Mouse (Mus musculus) thymus, postnatal 14 days (tissue): ENCODE results near the gene Myom1.

ENCODE experiments used
- DNase-seq: peaks from one replicate; pipeline ENCODE4 v3.0.0; 2021

Myom1 gene

DNA sequence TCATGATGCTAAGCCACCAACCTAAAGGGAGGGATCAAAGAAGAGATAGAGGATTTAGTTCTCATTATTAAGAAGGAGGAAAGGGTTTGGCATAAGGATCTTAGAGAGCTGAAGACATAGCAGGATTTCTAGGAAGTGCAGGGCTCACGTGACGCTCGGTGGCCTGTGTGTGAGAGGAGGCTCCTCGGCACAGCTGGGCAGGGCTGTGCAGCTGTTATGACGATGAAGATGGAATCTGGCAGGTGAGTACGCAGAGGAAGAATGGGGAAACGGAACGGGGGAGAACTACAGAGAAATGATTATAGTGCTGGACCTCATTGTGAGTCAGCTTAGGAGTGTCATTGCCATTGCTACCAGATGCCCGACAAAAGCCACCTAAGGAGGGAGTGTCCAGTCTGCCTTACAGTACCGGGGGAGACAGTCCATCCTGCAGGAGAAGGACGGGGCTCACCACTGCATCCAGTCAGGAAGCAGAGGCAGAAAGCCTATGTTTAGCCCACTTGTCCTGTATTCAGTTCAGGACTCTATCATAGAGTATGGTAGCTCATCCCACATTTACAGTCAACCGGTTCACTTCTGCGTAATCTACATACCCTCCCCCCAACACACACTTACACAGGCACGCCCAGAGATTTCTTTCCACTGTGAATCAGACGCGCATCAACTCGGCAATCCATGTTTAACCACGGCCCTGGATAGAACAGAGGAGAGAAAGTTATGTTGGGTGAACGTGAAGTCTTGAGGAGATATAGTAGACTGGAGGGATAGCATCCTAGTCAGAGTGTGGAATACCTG lies 142.1 kb downstream of the Myom1 start:
- DNase-seq: no peak

DNA sequence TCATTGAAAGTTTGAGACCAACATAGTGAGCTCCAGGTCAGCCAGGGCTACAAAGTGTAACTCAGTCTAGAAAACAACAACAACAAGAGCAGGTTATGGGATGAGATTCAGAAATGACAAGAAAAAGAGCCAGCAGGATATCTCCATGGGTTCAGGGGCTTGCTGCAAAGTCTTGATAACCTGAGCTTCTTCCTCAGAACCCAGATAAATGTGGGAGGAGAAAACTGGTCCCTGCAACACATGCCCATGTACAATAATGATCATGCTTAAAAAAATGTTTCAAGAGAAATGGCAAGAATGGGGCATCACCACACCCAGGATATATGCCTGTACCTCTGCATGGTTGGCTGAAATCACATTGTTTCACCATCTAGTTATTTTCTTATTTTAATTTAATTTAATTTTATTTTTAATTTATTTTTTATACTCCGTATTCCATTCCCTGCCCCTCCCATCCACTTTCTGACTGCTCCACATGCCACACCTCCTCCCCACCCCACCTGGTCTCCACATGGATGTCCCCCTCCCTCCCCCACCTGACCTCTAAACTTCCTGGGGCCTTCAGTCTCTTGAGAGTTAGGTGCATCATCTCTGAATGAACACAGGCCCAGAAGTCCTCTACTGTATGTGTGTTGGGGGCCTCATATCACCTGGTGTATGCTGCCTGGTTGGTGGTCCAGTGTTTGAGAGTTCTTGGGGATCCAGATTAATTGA lies 143.0 kb downstream of the Myom1 start:
- DNase-seq: no peak

DNA sequence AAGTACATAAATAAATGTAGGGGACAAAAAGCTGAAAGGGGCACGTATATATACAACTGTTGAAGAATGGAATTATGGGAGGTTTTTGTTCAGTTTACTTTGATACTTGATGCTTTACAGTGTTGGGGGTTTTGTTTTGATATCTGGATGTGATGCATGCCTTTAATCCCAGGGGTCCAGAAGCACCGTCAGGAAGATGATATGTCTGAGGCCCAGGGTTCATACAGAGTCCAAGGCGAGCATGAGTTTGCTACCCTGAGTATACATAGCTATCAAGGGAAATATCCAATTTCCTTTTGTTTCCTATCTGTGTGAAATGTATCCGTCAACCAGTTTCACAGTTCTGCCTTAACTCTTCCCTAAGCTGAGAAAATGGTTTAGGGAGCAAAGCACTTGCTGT lies 150.9 kb downstream of the Myom1 start:
- DNase-seq: no peak

DNA sequence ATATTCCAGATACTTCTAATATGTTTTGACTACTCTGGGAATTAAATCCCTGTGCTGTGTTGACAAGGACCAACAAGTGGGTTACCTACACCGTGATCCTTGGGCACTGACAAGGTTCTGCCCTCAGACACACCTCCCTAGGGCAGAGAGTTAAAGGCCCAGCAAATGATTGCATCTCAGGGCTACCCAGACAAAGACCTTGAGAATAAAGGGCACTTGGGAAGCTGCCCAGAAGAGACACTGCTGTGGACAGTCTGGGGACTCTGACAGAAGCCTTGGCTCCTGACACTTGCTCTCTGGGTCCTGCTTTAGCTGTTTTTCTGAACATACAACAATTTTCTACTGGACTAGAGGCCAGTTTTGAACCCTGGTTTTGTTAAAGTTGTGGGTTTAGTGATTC lies 152.8 kb downstream of the Myom1 start:
- no peak for DNase-seq

DNA sequence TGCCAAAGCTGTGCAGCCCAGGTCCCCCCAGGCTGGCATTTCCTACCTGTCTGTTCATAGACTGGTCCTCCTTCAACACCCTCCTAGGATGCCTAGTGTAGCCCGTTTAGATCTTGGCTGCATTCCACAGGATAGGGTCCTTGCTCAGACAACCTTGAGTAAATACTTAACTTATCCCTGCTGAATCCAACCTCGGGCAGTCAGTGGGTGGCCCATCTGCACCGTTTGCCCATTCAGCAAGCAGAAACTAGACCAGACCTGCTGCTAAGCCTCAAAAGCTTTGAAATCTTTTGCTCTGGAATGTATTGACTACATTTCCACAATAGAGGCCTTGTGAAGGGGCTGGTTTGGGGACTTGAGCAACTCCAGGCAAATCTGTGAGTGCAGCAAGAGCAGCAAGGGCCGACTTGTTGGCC lies 156.7 kb downstream of the Myom1 start:
- no peak for DNase-seq

DNA sequence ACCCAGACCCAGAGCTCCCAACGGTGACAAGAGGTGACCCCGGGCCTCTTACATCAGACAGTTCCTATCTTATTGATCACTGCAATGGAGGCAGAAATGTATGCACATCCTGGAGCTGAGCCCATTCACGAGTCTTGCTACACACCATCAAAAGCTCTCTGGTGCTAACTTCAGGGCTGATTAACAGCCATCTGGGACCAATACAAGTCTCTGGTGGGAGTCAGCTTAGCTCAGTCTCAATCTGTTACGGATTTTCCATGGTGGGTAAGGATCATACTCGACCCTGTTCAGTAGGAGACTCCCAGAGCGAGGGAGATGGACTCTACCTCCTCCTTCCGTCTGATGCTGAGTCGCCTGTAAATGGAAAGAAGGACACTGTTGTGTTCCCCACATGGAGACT lies 157.3 kb downstream of the Myom1 start:
- DNase-seq: no peak

DNA sequence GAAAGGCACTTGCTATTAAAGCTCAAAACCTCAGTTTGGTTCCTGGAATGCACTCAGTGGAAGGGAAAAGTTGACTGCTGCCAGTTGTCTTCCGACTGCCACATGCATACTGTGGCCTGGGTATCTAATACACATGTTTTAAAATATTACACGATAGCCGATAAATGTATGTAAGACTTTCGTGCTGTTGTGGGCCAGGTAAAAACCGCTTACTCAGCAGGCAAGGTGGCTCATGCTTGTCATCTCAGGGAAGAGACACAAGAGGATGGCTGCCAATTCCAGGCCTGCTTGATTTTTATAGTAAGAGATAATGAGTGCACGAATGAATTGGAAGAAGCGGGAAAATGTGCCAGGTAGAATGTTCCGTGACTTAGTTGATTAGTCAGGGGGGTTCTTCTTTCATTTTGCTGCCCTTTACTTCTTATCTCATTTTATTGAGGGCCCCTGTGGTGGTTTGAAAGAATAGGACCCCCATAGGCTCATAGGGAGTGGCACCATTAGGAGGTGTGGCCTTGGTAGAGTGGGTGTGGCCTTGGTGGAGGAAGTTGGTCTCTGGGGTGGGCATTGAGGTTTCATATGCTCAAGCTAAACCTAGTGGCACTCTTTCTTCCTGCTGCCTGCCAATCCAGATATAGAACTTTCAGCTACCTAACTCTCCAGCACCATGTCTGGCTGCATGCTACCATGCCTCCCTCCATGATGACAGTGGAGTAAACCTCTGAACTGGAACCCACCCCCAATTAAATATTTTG lies 158.0 kb downstream of the Myom1 start:
- DNase-seq: no peak

DNA sequence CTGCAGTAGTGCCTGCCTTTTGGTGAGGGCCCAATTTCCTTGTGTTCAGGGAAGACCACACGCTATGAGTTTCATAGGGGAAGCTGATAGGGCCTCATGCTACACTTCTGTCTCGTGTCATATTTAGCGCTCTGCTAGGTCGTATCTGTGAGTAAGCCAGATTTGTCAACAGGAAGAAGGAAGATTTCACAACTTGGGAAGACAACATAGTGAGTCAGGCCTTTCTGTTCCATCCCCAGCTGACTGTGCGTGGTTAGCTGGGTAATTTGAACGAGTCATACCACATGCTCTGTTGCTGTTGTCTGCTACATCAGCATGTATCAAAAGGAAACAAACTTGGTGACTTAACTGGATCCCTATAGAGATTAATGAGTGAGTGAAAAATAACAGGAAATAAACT lies 162.6 kb downstream of the Myom1 start:
- DNase-seq: no peak

DNA sequence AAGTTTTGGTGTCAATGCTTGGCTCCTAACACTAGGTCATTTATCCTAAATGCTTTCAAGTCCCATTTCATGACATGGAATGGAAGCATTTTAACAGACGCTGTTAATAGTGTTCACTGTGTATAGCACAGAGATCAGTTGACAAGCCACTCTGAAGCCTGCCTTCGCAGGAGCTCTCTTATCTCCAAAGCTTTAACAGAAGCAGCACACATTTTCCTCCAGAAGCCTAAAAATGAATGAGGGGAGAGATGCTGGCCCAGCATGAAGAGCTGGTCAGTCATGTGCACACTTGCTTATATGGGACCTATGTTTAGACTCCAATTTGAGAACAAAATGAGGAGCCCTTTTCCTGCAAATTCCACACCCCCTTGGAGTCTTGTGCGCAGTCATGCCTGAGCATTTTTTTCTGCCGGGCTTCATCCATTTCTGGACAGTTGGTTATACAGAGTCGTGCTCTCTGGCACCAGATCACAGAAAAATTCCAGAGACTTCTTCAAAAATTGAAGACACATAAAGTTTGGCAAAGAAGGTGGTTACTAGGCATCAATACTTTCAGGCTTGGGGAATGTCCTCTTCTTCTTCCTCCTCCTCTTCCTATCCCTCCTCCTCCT lies 165.9 kb downstream of the Myom1 start:
- no peak for DNase-seq

DNA sequence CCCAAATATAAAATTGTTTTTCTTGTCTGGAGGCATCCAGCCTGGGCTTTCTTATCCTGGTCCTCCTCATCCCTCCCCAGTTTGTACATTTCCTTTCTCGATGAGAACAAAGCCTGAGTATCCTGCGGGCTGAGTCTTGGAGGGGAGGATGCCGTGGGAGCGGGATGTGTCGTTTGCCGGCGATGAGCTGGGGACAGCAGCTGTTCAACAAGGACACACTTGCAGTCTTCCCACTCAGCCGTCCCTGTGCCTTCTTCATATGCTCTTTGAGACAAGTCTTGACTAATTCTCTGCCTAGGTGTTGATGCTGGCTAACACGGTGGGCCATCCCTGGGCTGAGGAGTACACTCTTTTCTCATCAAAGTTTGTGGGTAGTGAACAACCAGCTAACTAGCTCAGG lies 166.4 kb downstream of the Myom1 start:
- DNase-seq: no peak

DNA sequence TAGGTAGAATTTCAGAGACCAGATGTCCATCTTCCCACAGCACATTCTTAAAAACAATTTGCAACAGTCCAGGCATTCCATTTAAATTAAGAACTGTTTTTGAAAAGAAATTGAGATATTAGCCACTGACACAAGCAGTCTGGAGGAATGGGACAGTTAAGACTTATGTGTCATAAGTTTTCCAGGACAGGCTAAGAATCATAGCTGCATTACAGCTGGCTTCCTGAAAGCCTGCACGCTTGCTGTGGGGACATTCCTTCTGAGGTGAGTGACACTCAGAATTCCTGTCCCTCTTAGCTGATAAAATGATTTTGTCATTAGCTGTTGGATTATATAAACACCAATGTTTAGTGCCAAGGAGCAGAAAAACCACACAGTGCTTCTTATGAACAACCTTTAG lies 167.2 kb downstream of the Myom1 start:
- DNase-seq: no peak

DNA sequence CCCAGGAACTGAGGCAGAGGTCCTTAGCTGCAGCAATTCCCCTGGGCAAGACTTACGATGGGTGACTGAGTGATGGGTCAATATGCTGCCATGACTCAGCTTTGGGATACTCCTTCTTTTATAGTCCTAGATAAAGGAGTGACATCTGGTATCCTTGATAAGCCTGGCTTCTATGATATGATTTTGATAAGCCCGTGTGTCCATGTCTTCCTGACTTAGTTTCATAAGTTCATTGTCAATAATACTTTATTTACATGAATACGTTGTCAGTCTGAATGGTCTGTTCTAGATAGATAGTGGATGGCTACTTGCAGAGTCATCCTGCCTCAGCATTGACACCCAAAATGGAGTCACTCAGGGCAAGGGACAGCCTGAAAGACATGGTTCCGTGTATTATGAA lies 168.7 kb downstream of the Myom1 start:
- DNase-seq: no peak
